Mouse (Mus musculus) embryo, embryonic 9.5 days (tissue): ENCODE measurements around the gene Ppm1j.
A peak's percentile ranks its signal among the peaks of the same experiment; 100 is the strongest.

Source experiments
- DNase-seq: peaks from one replicate; pipeline ENCODE4 v3.0.0-alpha.2; 2017; ENCODE audit errors: extremely low spot score

Gene Ppm1j

GRCm38 (mm10) chr3:104783971-104784500 is 3.2 kb downstream of the Ppm1j start:
- DNase-seq, result no peak

- DNase-seq, result no peak
Observed at GRCm38 (mm10) chr3:104785284-104785683, 4.4 kb downstream of the Ppm1j start.

- no peak for DNase-seq
Observed at GRCm38 (mm10) chr3:104788075-104788474, 7.2 kb downstream of the Ppm1j start, which contains the start of gene Rhoc. TSS of gene Rhoc (plus strand) at chr3:104788375.

- peak; percentile 89 for DNase-seq
Observed at GRCm38 (mm10) chr3:104788561-104789311, 7.9 kb downstream of the Ppm1j start.

GRCm38 (mm10) chr3:104789312-104789605 is 8.4 kb downstream of the Ppm1j start:
- DNase-seq, result no peak

GRCm38 (mm10) chr3:104789822-104790221 is 9.0 kb downstream of the Ppm1j start:
- DNase-seq, result no peak

- DNase-seq, result peak; percentile 67
Observed at GRCm38 (mm10) chr3:104790401-104790937, 9.6 kb downstream of the Ppm1j start.

GRCm38 (mm10) chr3:104791017-104791416 is 10.2 kb downstream of the Ppm1j start:
- DNase-seq, result no peak

GRCm38 (mm10) chr3:104791671-104792070 is 10.8 kb downstream of the Ppm1j start:
- DNase-seq, result no peak

GRCm38 (mm10) chr3:104792360-104793270 is 11.8 kb downstream of the Ppm1j start:
- DNase-seq, result no peak

- peak; percentile 90 for DNase-seq
Observed at GRCm38 (mm10) chr3:104793871-104794828, 13.3 kb downstream of the Ppm1j start.

- DNase-seq, result no peak
Observed at GRCm38 (mm10) chr3:104794953-104795470, 14.2 kb downstream of the Ppm1j start.

- DNase-seq, result no peak
Observed at GRCm38 (mm10) chr3:104795661-104796340, 14.9 kb downstream of the Ppm1j start.

GRCm38 (mm10) chr3:104796430-104797082 is 15.7 kb downstream of the Ppm1j start:
- no peak for DNase-seq

- no peak for DNase-seq
Observed at GRCm38 (mm10) chr3:104800681-104801080, 19.8 kb downstream of the Ppm1j start.

- DNase-seq, result no peak
Observed at GRCm38 (mm10) chr3:104801481-104801880, 20.6 kb downstream of the Ppm1j start.

- DNase-seq, result no peak
Observed at GRCm38 (mm10) chr3:104804312-104804711, 23.5 kb downstream of the Ppm1j start.

- no peak for DNase-seq
Observed at GRCm38 (mm10) chr3:104805539-104805938, 24.7 kb downstream of the Ppm1j start.

- DNase-seq, result no peak
Observed at GRCm38 (mm10) chr3:104811752-104812151, 30.9 kb downstream of the Ppm1j start.

- no peak for DNase-seq
Observed at GRCm38 (mm10) chr3:104812254-104812653, 31.4 kb downstream of the Ppm1j start.
